9 mouse cellular contexts compared by ENCODE assay signal in genomic region chr9:71126205-71126604, GRCm38 (mm10). TPM values are rescaled to one million over a fixed set of nuclear protein-coding genes. Genes with fewer than 3 reads are reported as not detected.
DNase-seq lines count a peak whose midpoint lies in the region; ATAC-seq lines count a peak whose summit lies in the region.
"Had no signal": no experiment of that assay in that cellular context is flagged by ENCODE, and none has a peak within 500 bp of the region (broad histone marks: within the 10 kb centered on the region; RNA-seq: fewer than 3 reads in every experiment).

No protein-coding gene starts in this region.

- H3K4me3 ChIP-seq in heart, embryonic 12.5 days = no peak overlapping the region
- H3K4me3 ChIP-seq in hindbrain, embryonic 10.5 days = no peak overlapping the region
- H3K4me3 ChIP-seq: neural tube, embryonic 12.5 days had no signal

- H3K36me3 ChIP-seq in heart, embryonic 12.5 days = no peaks in the 10 kb centered on the region
- no peaks in the 10 kb centered on the region for H3K36me3 ChIP-seq in hindbrain, embryonic 10.5 days
- H3K36me3 ChIP-seq: neural tube, embryonic 12.5 days had no signal

- H3K4me2 ChIP-seq in heart, embryonic 12.5 days = no peak overlapping the region
- H3K4me2 ChIP-seq: neural tube, embryonic 12.5 days had no signal

- H3K27ac ChIP-seq in heart, embryonic 12.5 days (ENCODE audit: poor library complexity, severe bottlenecking) = no peak overlapping the region
- no peak overlapping the region for H3K27ac ChIP-seq in hindbrain, embryonic 10.5 days
- H3K27ac ChIP-seq: neural tube, embryonic 12.5 days had no signal

- ATAC-seq in heart, embryonic 12.5 days (ENCODE audit: insufficient number of reproducible peaks, low FRiP score) = no peak
- no peak for ATAC-seq in activated CD4-positive, CD25-positive, alpha-beta regulatory T cell, adult 4 months

- peak; percentile 61 for DNase-seq in heart, adult 11 months
- DNase-seq in 3T3-L1 (ENCODE audit: low read depth, low spot score) = peak; percentile 70
- peak; percentile 10 for DNase-seq in T-cell, adult 2 months (ENCODE audit: low spot score)
- DNase-seq in forelimb bud, embryonic 11.5 days (ENCODE audit: low read depth, low spot score) = peak; percentile 47
- peak; percentile 24 to 64 for DNase-seq in left cerebral cortex, postnatal 25 days (ENCODE audit: low spot score in 2 of 2)
- no peak for DNase-seq in hindbrain, embryonic 10.5 days (ENCODE audit: low spot score)

- peaks cover 33% of the 10 kb centered on the region for H3K27me3 ChIP-seq in heart, embryonic 12.5 days (replicated peaks)
- H3K27me3 ChIP-seq in hindbrain, embryonic 10.5 days (ENCODE audit: insufficient read depth, poor library complexity, severe bottlenecking) = no peaks in the 10 kb centered on the region
- H3K27me3 ChIP-seq: neural tube, embryonic 12.5 days had no signal

- intact Hi-C loops in left cerebral cortex, postnatal 25 days (cut with DNase I) = no loop called here

- 24% methylated on average over 2 of the region's 2 CpGs for WGBS in heart, embryonic 12.5 days
- WGBS in hindbrain, embryonic 10.5 days = 37% methylated on average over 2 of the region's 2 CpGs

- no peak overlapping the region for H3K9ac ChIP-seq in heart, embryonic 12.5 days
- H3K9ac ChIP-seq: neural tube, embryonic 12.5 days had no signal

- H3K4me1 ChIP-seq in heart, embryonic 12.5 days (replicated peaks) = no peaks in the 10 kb centered on the region
- no peaks in the 10 kb centered on the region for H3K4me1 ChIP-seq in hindbrain, embryonic 10.5 days (replicated peaks)
- H3K4me1 ChIP-seq: neural tube, embryonic 12.5 days had no signal

- 0 out of 2 replicates have a peak, but pooled peaks cover 4% of the 10 kb centered on the region for H3K9me3 ChIP-seq in heart, embryonic 12.5 days (replicated peaks)
- 0 out of 2 replicates have a peak, but pooled peaks cover 2% of the 10 kb centered on the region for H3K9me3 ChIP-seq in hindbrain, embryonic 10.5 days
- H3K9me3 ChIP-seq: neural tube, embryonic 12.5 days had no signal

RNA-seq across cellular contexts. Expression of gene Aqp9, which starts 42.3 kb away (rescaled TPM):
- polyA plus RNA-seq in heart, embryonic 12.5 days (2016; fragmentation: Nextera tagmentation; extraction: Ambion mirVana) = 0.18 TPM in 1 of 2 replicates, not detected in the other
- total RNA-seq in left cerebral cortex, postnatal 25 days (2021) = 1 to 10 TPM; 1.8 to 2.5 TPM
- under 1 TPM in 1 of 2 experiments, not detected in 1; 0.18 TPM for polyA plus RNA-seq in activated CD4-positive, CD25-positive, alpha-beta regulatory T cell, adult 4 months (2017; shearing (Covaris generic))
- 0.10 TPM in 1 of 2 replicates, not detected in the other for polyA plus RNA-seq in hindbrain, embryonic 10.5 days (2016; fragmentation: Nextera tagmentation; extraction: Ambion mirVana)
